Comparison of ENCODE assay signal across 8 mouse cellular contexts in the genomic region with DNA sequence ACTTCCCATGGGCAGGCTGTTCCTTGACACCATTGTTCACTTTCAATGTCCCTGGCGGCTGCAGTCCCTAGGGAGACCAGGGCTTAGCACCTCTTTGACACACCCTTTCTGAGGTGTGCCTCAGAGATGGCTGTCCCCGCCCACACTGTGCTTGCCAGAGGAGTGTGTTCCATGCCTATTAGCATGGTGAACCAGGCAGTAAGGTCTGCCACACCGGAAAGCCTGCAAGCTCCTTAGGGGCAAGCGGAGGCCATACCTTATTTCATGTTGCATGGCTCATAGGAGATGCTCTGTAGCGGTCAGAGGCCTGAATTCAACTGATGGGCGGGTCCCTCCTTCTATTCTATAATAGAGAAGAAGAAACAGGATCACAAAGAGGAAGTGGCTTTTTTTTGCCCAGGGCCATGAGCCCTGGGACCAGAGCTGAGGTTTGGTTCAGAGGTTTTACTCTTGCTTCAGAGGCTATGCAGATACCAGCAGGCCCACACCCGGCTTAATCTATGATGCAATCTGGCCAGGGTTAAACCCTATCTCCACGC.
DNase-seq lines count a peak whose midpoint lies in the region; ATAC-seq and TF ChIP-seq lines count a peak whose summit lies in the region.

No protein-coding gene starts in this region.

- H3K4me1 ChIP-seq in midbrain, embryonic 10.5 days, result peaks cover 61% of the 10 kb centered on the region
- H3K4me1 ChIP-seq in midbrain, embryonic 14.5 days (ENCODE audit: control insufficient read depth, insufficient read depth, low read length), result peaks cover 34% of the 10 kb centered on the region
- no peaks in the 10 kb centered on the region for H3K4me1 ChIP-seq in cortical plate, adult 2 months (ENCODE audit: control insufficient read depth, insufficient read depth, low read length)
- peaks cover 8% of the 10 kb centered on the region; the same call in 1 of the 2 replicates for H3K4me1 ChIP-seq in kidney, adult 2 months (ENCODE audit: control insufficient read depth, insufficient read depth, low read length)

- WGBS in midbrain, embryonic 10.5 days, result 72% methylated on average over 8 of the region's 8 CpGs
- WGBS in midbrain, embryonic 14.5 days, result 74% methylated on average over 8 of the region's 8 CpGs
- WGBS in kidney, adult 2 months, result 73% methylated on average over 8 of the region's 8 CpGs

- H3K9ac ChIP-seq in midbrain, embryonic 14.5 days (replicated peaks; ENCODE audit: low read length), result no peak overlapping the region

- TF ChIP-seq POLR2A in cortical plate, adult 2 months (IDR thresholded peaks at IDR 0.05; ENCODE audit: extremely low read depth, insufficient read depth, low read length), result no peak
- no peak for TF ChIP-seq POLR2A in kidney, adult 2 months (IDR thresholded peaks at IDR 0.05; ENCODE audit: low read depth, low read length)

- H3K36me3 ChIP-seq in midbrain, embryonic 10.5 days, result peaks cover 7% of the 10 kb centered on the region; the same call in 1 of the 2 replicates
- H3K36me3 ChIP-seq in midbrain, embryonic 14.5 days (ENCODE audit: control insufficient read depth, insufficient read depth, low read length), result no peaks in the 10 kb centered on the region
- no peaks in the 10 kb centered on the region for H3K36me3 ChIP-seq in kidney, adult 2 months (ENCODE audit: control insufficient read depth, insufficient read depth, low read length)

- ATAC-seq in midbrain, embryonic 14.5 days (ENCODE audit: low FRiP score, low TSS enrichment), result no peak

- no peaks in the 10 kb centered on the region for H3K27me3 ChIP-seq in midbrain, embryonic 10.5 days (ENCODE audit: low read depth, poor library complexity, severe bottlenecking)
- no peaks in the 10 kb centered on the region for H3K27me3 ChIP-seq in midbrain, embryonic 14.5 days (ENCODE audit: control insufficient read depth, insufficient read depth, low read length)
- no peaks in the 10 kb centered on the region for H3K27me3 ChIP-seq in kidney, adult 2 months (replicated peaks; ENCODE audit: control insufficient read depth, insufficient read depth, low read length)

- H3K4me2 ChIP-seq in midbrain, embryonic 14.5 days (ENCODE audit: low read length), result no peak overlapping the region

- peak overlapping the region; percentile 42; the same call in 1 of the 2 replicates for H3K4me3 ChIP-seq in midbrain, embryonic 10.5 days
- no peak overlapping the region for H3K4me3 ChIP-seq in midbrain, embryonic 14.5 days (replicated peaks; ENCODE audit: low read depth, low read length)
- H3K4me3 ChIP-seq in cortical plate, adult 2 months (ENCODE audit: insufficient read depth, low read length), result no peak overlapping the region
- no peak overlapping the region for H3K4me3 ChIP-seq in kidney, adult 2 months (ENCODE audit: insufficient read depth, low read depth, low read length)

- H3K9me3 ChIP-seq in midbrain, embryonic 10.5 days (replicated peaks), result no peaks in the 10 kb centered on the region
- no peaks in the 10 kb centered on the region for H3K9me3 ChIP-seq in midbrain, embryonic 14.5 days (ENCODE audit: control insufficient read depth, low read length)

- H3K27ac ChIP-seq in midbrain, embryonic 10.5 days (replicated peaks), result peak overlapping the region; percentile 90
- no peak overlapping the region for H3K27ac ChIP-seq in midbrain, embryonic 14.5 days (replicated peaks; ENCODE audit: low read depth, low read length)
- 0 out of 2 replicates have a peak overlapping the region, but pooled peaks have one; percentile 64 for H3K27ac ChIP-seq in cortical plate, adult 2 months (ENCODE audit: insufficient read depth, low read length)
- H3K27ac ChIP-seq in kidney, adult 2 months (ENCODE audit: insufficient read depth, low read depth, low read length), result no peak overlapping the region

- TF ChIP-seq CTCF in cortical plate, adult 2 months (IDR thresholded peaks at IDR 0.05; ENCODE audit: extremely low read depth, insufficient read depth, low read length), result no peak
- TF ChIP-seq CTCF in kidney, adult 2 months (conservative IDR thresholded peaks at IDR 0.05; ENCODE audit: insufficient read depth, insufficient read length, low read depth, low read length), result no peak

- DNase-seq in midbrain, embryonic 10.5 days (ENCODE audit: low spot score), result no peak
- DNase-seq in midbrain, embryonic 14.5 days, result no peak
- DNase-seq in kidney, adult 2 months, result peak; percentile 53
- peak; percentile 47 to 53 for DNase-seq in lung, postnatal 4 days
- no peak for DNase-seq in cerebellum, postnatal 14 days
- DNase-seq in urinary bladder, postnatal 4 days (ENCODE audit: low spot score in 2 of 2), result no peak
- no peak for DNase-seq in urinary bladder, adult 18-20 months (ENCODE audit: low spot score in 2 of 2)

Comparison
In these comparisons a context has a peak if more than half of its experiments do, and no peak if none do; other contexts are left out.
1. H3K27ac ChIP-seq: peak in midbrain, embryonic 10.5 days (single experiment) and cortical plate, adult 2 months (single experiment); none in midbrain, embryonic 14.5 days (single experiment) and kidney, adult 2 months (single experiment).
2. DNase-seq: peak in kidney, adult 2 months (single experiment) and lung, postnatal 4 days (2 of 2); none in midbrain, embryonic 10.5 days (single experiment), midbrain, embryonic 14.5 days (single experiment), cerebellum, postnatal 14 days (0 of 2), urinary bladder, postnatal 4 days (0 of 2) and urinary bladder, adult 18-20 months (0 of 2).